Mouse (Mus musculus) layer of hippocampus, adult 11-12 months (tissue): ENCODE measurements around the gene Zfp607b.

Experiments used
- DNase-seq: peaks from one replicate; pipeline ENCODE4 v3.0.0; 2022; ENCODE audit warnings: low spot score

Zfp607b gene

GRCm38 (mm10) chr7:27685220-27685619 lies 3.9 kb upstream of the Zfp607b start:
- no peak for DNase-seq

- DNase-seq = no peak
Measured at GRCm38 (mm10) chr7:27685681-27686080, 3.5 kb upstream of the Zfp607b start.

GRCm38 (mm10) chr7:27687043-27687442 lies 2.1 kb upstream of the Zfp607b start:
- DNase-seq = no peak

- no peak for DNase-seq
Measured at GRCm38 (mm10) chr7:27687836-27688235, 1.3 kb upstream of the Zfp607b start.

GRCm38 (mm10) chr7:27688246-27688788 lies 823 bp upstream of the Zfp607b start:
- no peak for DNase-seq

GRCm38 (mm10) chr7:27691076-27691475 lies 1.9 kb downstream of the Zfp607b start:
- DNase-seq = no peak

- no peak for DNase-seq
Measured at GRCm38 (mm10) chr7:27696711-27697110, 7.6 kb downstream of the Zfp607b start.

GRCm38 (mm10) chr7:27710402-27710801 lies 21.3 kb downstream of the Zfp607b start:
- no peak for DNase-seq

GRCm38 (mm10) chr7:27721951-27722350 lies 32.8 kb downstream of the Zfp607b start:
- DNase-seq = no peak

GRCm38 (mm10) chr7:27725566-27726538 lies 36.7 kb downstream of the Zfp607b start:
- peak; percentile 56 for DNase-seq

- no peak for DNase-seq
Measured at GRCm38 (mm10) chr7:27727471-27727870, 38.3 kb downstream of the Zfp607b start.

- DNase-seq = peak; percentile 88
Measured at GRCm38 (mm10) chr7:27731281-27731883, 42.2 kb downstream of the Zfp607b start, which contains the start of gene Zfp60. Gene Zfp60 (plus strand): TSS chr7:27731389.

- no peak for DNase-seq
Measured at GRCm38 (mm10) chr7:27731946-27732345, 42.8 kb downstream of the Zfp607b start.

- DNase-seq = no peak
Measured at GRCm38 (mm10) chr7:27732508-27732907, 43.4 kb downstream of the Zfp607b start.

GRCm38 (mm10) chr7:27735457-27735856 lies 46.3 kb downstream of the Zfp607b start:
- no peak for DNase-seq
